Mouse (Mus musculus) gastrocnemius, adult 18-20 months (tissue): ENCODE results near the gene Ccnl2. TPM values are rescaled to one million over a fixed set of nuclear protein-coding genes. Genes with fewer than 3 reads are reported as not detected.

Experiments
- DNase-seq: peaks from one replicate; pipeline ENCODE4 v3.0.0; 2021; ENCODE audit warnings: low spot score
- long read RNA-seq, 2 experiments: library from polyadenylated mRNA; stranded (forward); transcript quantifications; one replicate each; pipeline ENCODE4 v2.0.0; 2021
- total RNA-seq, 2 experiments: library from RNA; stranded (reverse); gene quantifications; 2 replicates each; pipeline ENCODE4 v1.2.3; 2021

Ccnl2 gene
- 10 to 100 TPM; 15.4 to 18.3 TPM for total RNA-seq
- long read RNA-seq, experiment 1, full-length matches to known transcripts, result 21 of 43 reads
- long read RNA-seq, experiment 1, partial matches to known transcripts, result 9 of 43 reads
- long read RNA-seq, experiment 1, other reads (novel, unspliced or antisense), result 13 of 43 reads
- long read RNA-seq, experiment 2, full-length matches to known transcripts, result 16 of 36 reads
- long read RNA-seq, experiment 2, partial matches to known transcripts, result 5 of 36 reads
- long read RNA-seq, experiment 2, other reads (novel, unspliced or antisense), result 15 of 36 reads

- peak; percentile 94 for DNase-seq
Measured at GRCm38 (mm10) chr4:155811929-155812664, at the start of gene Ccnl2. TSS of gene Ccnl2 (plus strand) at chr4:155812489.

DNA sequence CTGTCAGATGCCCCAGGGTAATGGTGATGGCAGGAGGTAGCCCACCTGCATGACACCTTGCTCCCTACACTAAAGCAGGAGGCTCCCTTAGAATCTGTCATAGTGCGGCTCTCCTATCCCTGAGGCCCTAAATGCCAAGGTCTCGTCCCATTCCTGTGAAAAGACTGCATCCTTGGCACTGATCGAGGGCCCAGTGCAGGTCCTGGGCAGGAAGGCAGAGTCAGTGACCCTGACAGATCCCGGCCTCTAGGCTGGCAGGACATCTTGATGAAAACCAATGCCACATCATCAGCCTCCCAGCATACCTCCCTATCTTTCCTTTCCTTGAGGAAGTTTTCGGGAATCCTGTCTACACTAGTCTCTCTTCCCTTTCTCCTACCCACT lies 42.8 kb upstream of the Ccnl2 start:
- no peak for DNase-seq

DNA sequence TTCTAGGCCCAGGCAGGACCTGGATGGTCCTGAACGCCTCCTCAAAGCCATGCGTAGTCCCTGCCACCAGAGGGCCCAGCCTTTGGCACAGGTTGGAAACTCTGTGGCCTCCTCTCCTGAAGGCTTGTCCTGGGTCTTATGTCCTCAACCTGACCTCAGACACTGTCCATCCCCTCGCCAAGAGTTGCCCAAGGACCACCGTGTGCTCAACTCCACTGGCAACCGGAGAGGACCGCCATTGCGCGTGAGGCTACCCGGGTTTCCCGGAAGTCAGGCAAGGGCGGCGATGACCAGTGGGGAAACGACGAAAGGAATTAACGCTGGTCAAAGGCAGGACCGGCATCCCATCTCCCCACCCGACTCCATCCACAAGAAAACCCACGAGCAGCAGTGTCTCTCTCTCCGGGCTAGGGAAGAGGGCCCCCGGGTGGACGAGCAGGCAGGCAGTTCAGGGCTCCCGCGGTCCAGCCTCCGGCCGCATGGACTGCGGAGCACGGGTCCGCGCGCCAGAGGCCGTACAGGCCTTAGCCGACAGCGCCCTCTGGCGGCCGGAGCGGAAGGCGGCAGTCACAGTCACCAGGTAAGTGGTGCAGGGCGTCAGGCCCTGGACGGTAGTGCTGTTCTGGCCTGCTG lies 42.3 kb upstream of the Ccnl2 start:
- peak; percentile 93 for DNase-seq

DNA sequence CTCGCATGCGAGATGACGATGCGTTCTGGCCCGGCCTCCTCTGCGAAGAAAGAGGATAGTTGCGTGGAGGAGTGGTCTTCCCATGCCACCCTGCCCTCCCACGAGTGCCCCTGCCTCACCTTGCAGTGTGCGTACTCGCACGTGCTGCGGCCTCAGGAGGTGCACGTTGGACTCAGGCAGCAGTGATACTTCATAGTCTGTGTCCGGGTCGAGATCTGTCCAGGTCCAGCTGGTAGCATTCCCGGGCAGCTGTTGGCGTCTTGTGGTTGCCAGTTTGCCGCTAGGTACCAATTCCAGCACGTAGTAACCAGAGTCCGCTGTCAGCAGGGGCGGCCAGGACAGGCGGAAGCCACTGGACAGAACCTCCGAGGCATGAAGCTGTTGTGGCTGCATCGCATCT lies 41.7 kb upstream of the Ccnl2 start:
- peak; percentile 89 for DNase-seq

- no peak for DNase-seq
Measured at GRCm38 (mm10) chr4:155771706-155772105, 40.6 kb upstream of the Ccnl2 start.

GRCm38 (mm10) chr4:155772786-155773185 lies 39.5 kb upstream of the Ccnl2 start:
- DNase-seq, result no peak

GRCm38 (mm10) chr4:155773335-155774078 lies 38.8 kb upstream of the Ccnl2 start:
- no peak for DNase-seq

DNA sequence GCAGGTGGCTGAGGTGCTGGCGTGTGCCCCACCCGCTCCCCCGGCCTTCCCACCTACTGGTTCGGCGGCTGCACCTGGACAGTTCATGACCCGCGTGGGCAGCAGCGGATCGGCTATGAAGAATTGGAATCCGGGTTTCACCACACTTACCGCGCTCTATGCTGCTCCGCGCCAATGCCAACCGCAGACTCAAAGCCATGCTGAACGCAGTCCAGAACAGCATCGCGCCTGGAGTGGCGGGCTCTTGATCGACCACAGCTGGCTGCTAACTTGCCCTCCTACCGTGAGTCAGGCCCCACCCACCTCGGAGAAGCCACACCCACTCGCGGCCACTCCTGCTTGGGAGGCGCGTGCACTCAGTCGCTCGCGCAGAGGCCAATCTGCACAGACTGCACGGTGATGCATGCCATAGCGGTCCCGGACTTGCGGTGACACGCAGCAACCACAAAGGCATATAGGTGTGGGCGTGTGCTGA lies 38.0 kb upstream of the Ccnl2 start, which contains the start of gene Vwa1:
Vwa1 (minus strand) TSS at position 419 of the 475 bp plus-strand sequence.
- DNase-seq, result peak; percentile 93

DNA sequence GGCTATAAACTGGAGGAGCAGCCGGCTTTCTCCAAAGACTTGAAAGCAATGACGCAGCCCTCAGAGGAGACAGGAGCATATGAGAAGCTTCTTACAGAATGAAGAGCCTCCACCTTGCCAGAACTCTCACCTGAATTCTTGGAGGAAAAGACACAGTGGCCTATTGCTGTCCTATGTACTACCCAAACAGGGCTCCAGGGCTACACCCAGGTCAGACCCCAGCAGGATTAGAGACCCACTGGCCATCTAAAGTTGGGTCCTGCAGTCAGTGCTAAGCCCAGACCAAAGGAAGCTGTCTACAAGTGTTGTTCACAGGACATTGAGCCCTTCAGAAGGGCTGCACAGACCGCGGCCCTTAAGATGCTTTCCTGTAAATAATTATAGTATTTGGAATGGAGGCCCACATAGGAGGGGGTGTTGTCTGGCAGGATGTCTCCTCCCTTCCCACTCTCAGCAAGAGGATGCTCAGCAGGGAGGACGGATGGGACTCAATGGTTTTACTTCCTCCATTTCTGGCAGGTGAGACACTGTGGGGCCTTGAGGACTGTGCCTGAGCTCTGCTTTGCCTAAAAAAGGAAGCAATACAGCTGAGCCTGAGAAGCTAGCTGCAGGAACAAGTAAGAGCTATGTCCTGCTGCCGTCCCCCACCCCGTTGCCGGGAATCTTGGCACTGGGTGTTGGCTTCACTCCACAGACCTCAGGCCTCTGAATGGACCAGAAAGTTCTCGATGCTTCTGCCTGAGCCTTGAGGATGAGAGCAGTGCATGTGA lies 37.1 kb upstream of the Ccnl2 start:
- DNase-seq, result peak; percentile 76

DNA sequence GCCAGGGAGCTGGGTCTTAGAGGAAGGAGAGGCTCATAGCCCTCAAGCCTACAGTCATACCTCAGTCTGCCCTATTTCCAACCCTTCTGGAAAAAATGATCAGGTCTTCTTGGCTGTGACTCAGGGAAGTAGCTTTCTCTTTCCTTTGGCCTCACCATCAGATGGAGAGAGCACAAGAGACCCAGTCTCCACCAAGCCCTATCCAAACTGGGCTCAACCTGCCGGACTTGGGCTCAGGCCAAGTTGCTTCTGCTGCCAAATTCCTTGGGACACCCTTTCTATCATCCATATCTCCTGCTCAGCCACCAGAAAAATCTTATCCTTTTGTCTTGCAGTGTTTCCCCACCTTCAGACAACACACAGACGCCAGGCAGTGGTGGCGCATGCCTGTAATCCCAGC lies 36.4 kb upstream of the Ccnl2 start:
- no peak for DNase-seq

DNA sequence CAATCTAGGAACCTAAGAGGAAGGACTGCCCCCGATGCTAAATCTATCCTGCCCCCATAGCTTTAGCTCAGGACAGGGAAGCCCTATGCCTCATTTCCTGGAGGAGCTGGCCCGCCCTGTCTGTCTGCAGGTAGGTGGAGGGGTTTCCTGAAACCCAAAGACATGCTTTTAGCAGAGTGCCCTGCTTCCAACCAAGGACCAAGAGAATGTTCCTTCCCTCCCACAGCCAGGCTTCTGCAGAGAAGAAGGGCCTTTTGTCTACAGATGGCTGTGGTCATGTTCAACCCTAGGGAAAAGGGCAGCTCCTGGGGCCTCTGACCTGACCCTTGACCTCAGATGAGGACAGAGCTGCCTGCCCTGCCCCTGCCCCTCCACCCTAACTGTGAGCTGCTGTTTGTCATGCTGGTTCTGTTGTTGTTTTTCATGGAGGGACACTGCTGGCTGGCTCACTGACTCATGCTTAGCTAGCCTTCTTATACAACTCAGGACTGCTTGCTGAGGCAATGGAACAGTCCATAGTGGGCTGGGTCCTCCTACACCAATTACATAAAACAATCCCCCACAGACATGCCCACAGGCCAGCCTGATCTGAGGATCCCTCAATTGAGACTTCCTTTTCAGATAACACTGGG lies 35.5 kb upstream of the Ccnl2 start:
- DNase-seq, result no peak

DNA sequence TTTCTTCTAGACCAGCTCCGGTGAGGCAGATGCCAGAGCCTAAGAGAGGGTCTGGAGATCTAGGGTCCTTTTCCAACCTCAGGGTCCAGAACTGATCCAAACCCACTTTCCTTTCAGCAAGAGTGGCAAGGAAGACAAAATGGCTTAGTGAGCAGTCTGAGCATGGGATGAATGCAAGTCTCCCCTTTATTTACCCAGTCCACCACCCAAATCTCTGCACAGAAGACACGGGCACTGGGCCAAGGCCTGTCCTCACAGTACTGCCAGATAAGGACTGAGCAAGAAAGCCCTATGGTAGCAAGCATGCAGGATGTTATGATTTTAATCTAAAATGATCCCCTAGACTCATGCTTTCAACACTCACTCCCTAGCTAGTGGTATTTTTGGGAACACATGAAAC lies 34.5 kb upstream of the Ccnl2 start:
- no peak for DNase-seq

- no peak for DNase-seq
Measured at GRCm38 (mm10) chr4:155779498-155779897, 32.8 kb upstream of the Ccnl2 start.

GRCm38 (mm10) chr4:155780895-155781294 lies 31.4 kb upstream of the Ccnl2 start:
- DNase-seq, result peak; percentile 94

DNA sequence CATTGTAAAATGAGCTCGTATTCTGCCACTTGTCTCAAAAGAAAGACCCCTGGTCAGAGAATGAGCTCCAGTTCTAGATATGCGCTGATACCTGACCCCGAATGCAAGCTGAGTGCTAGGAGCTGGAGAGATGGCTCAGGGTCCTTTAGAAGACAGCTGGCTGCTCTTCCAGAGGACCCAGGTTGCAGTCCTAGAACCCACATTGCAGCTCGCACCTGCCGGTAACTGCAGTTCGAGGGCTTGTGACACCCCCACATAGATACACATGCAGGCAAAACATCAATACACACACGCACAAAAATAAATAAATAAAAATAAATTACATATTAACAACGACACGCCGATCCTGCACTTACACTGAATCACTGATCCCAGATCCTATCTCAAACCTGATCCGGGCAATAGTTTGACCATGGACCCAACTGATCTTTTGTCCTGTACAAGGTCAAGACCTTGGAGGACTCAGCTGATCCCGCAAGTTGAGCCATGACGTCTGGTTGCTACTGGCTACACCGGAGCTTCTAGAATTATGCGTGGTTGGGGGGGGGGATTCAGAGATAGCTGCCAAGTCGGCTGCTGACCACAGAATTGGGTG lies 28.7 kb upstream of the Ccnl2 start:
- no peak for DNase-seq

- peak; percentile 89 for DNase-seq
Measured at GRCm38 (mm10) chr4:155784081-155784701, 28.1 kb upstream of the Ccnl2 start.

DNA sequence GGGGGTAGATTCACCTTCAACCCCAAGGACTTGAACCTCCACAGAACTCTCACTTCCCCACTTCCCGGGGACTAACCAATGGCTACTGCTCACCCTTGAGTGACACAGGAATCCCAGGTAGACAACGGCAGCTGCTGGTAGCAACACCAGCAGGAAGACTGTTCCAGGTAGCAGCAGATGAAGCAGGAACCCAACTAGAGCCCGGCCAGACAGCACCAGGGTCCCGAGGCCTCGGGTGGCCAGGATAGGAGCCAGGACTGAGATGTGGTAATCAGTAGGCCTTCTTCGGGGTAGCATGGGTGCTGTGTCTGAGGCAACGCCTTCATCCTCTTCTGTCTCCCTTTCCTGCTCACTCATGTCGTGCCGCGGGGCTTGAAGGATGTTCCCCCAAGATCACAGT lies 27.0 kb upstream of the Ccnl2 start:
- DNase-seq, result no peak

GRCm38 (mm10) chr4:155785819-155786218 lies 26.5 kb upstream of the Ccnl2 start, which contains the start of gene Tmem88b:
TSS of gene Tmem88b (minus strand) at chr4:155785874.
- DNase-seq, result no peak

DNA sequence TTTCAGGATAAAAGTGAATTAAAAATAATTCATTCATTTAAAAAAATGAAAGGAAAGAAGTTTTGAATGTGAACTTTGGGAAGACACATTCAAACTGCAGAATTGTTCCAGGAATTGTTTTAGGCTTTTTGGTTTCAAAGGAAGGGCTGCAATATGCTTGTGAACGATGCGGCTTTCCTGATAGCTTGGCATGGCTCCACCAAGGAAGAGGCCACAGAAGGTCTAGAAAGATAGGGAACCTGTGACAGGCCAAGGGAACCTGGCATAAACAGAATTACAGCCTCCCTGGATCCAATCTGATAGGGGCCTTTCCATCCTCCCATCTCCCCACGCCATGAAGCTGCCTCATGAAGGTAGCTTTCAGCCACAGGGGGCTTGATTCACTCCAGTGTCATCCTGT lies 24.0 kb upstream of the Ccnl2 start:
- no peak for DNase-seq
